9 mouse cellular contexts compared by ENCODE assay signal in genomic region chr5:67016450-67016849, GRCm38 (mm10).
DNase-seq lines count a peak whose midpoint lies in the region; ATAC-seq and TF ChIP-seq lines count a peak whose summit lies in the region.
"Had no signal": no experiment of that assay in that cellular context is flagged by ENCODE, and none has a peak within 500 bp of the region (broad histone marks: within the 10 kb centered on the region; RNA-seq: fewer than 3 reads in every experiment).

No protein-coding gene starts in this region.

- H3K27me3 ChIP-seq in kidney, embryonic 14.5 days (ENCODE audit: control insufficient read depth, insufficient read depth, low read length): no peaks in the 10 kb centered on the region
- H3K27me3 ChIP-seq in limb, embryonic 14.5 days (ENCODE audit: control insufficient read depth, insufficient read depth, low read length): no peaks in the 10 kb centered on the region
- H3K27me3 ChIP-seq in neural tube, embryonic 11.5 days (ENCODE audit: control insufficient read depth, insufficient read depth, low read length): no peaks in the 10 kb centered on the region
- H3K27me3 ChIP-seq: stomach, embryonic 15.5 days had no signal

- no peak for ATAC-seq in kidney, embryonic 14.5 days (ENCODE audit: low FRiP score, low TSS enrichment)
- peak; percentile 44; the same call in 1 of the 2 replicates for ATAC-seq in limb, embryonic 14.5 days (ENCODE audit: low FRiP score, low read depth)
- peak; percentile 53; the same call in 1 of the 2 replicates for ATAC-seq in neural tube, embryonic 11.5 days (ENCODE audit: insufficient read depth, low FRiP score, low TSS enrichment)

- H3K9ac ChIP-seq in kidney, embryonic 14.5 days (ENCODE audit: low read depth, low read length): no peak overlapping the region
- no peak overlapping the region for H3K9ac ChIP-seq in limb, embryonic 14.5 days (ENCODE audit: low read depth, low read length, severe bottlenecking)
- H3K9ac ChIP-seq in neural tube, embryonic 11.5 days (ENCODE audit: low read length): no peak overlapping the region
- H3K9ac ChIP-seq: stomach, embryonic 15.5 days had no signal

- no peaks in the 10 kb centered on the region for H3K9me3 ChIP-seq in kidney, embryonic 14.5 days (ENCODE audit: control insufficient read depth, low read length)
- no peaks in the 10 kb centered on the region for H3K9me3 ChIP-seq in limb, embryonic 14.5 days (ENCODE audit: control insufficient read depth, low read length)
- H3K9me3 ChIP-seq in neural tube, embryonic 11.5 days (ENCODE audit: control insufficient read depth, low read length): no peaks in the 10 kb centered on the region
- H3K9me3 ChIP-seq: stomach, embryonic 15.5 days had no signal

- H3K4me1 ChIP-seq in kidney, embryonic 14.5 days (ENCODE audit: control insufficient read depth, insufficient read depth, low read length): no peaks in the 10 kb centered on the region
- 0 out of 2 replicates have a peak, but pooled peaks cover 2% of the 10 kb centered on the region for H3K4me1 ChIP-seq in limb, embryonic 14.5 days (ENCODE audit: control insufficient read depth, insufficient read depth, low read length)
- no peaks in the 10 kb centered on the region for H3K4me1 ChIP-seq in neural tube, embryonic 11.5 days (ENCODE audit: control insufficient read depth, insufficient read depth, low read length)
- H3K4me1 ChIP-seq: stomach, embryonic 15.5 days had no signal

- H3K4me3 ChIP-seq in kidney, embryonic 14.5 days (ENCODE audit: low read length): no peak overlapping the region
- H3K4me3 ChIP-seq in limb, embryonic 14.5 days (replicated peaks; ENCODE audit: low read length): no peak overlapping the region
- no peak overlapping the region for H3K4me3 ChIP-seq in neural tube, embryonic 11.5 days (ENCODE audit: low read depth, low read length)
- H3K4me3 ChIP-seq: stomach, embryonic 15.5 days had no signal

- no peak overlapping the region for H3K4me2 ChIP-seq in kidney, embryonic 14.5 days (replicated peaks; ENCODE audit: low read depth, low read length)
- no peak overlapping the region for H3K4me2 ChIP-seq in limb, embryonic 14.5 days (replicated peaks; ENCODE audit: low read depth, low read length, severe bottlenecking)
- H3K4me2 ChIP-seq in neural tube, embryonic 11.5 days (ENCODE audit: low read depth): no peak overlapping the region
- H3K4me2 ChIP-seq: stomach, embryonic 15.5 days had no signal

- 11% methylated on average over 7 of the region's 7 CpGs for WGBS in kidney, embryonic 14.5 days
- WGBS in limb, embryonic 14.5 days: 8% methylated on average over 7 of the region's 7 CpGs
- 16% methylated on average over 7 of the region's 7 CpGs for WGBS in neural tube, embryonic 11.5 days

- peak; percentile 79 for DNase-seq in kidney, adult 18-20 months
- DNase-seq in cerebellum, postnatal 25 days: peak; percentile 89
- peak; percentile 78 to 80 for DNase-seq in frontal cortex, postnatal 36 days (ENCODE audit: low spot score in 2 of 2)
- DNase-seq in kidney, adult 9 months: peak; percentile 78
- peak; percentile 83 for DNase-seq in limb, embryonic 14.5 days (ENCODE audit: low spot score)
- DNase-seq in neural tube, embryonic 11.5 days (ENCODE audit: low spot score): peak; percentile 84
- peak; percentile 84 for DNase-seq in testis, postnatal 10 days (ENCODE audit: low spot score)

- H3K36me3 ChIP-seq in kidney, embryonic 14.5 days (ENCODE audit: control insufficient read depth, insufficient read depth, low read length): no peaks in the 10 kb centered on the region
- H3K36me3 ChIP-seq in limb, embryonic 14.5 days (ENCODE audit: control insufficient read depth, insufficient read depth, low read length): peaks cover 28% of the 10 kb centered on the region
- H3K36me3 ChIP-seq in neural tube, embryonic 11.5 days (ENCODE audit: control insufficient read depth, insufficient read depth, low read length): peaks cover 3% of the 10 kb centered on the region; the same call in 1 of the 2 replicates
- H3K36me3 ChIP-seq: stomach, embryonic 15.5 days had no signal

- no peak for TF ChIP-seq POLR2A in limb, embryonic 14.5 days (IDR thresholded peaks at IDR 0.05; ENCODE audit: borderline replicate concordance, extremely low read depth, insufficient read depth, insufficient read length)

- no peak overlapping the region for H3K27ac ChIP-seq in kidney, embryonic 14.5 days (ENCODE audit: low read depth, low read length)
- H3K27ac ChIP-seq in limb, embryonic 14.5 days (replicated peaks; ENCODE audit: low read depth, low read length): no peak overlapping the region
- H3K27ac ChIP-seq in neural tube, embryonic 11.5 days (ENCODE audit: low read depth, low read length): no peak overlapping the region
- H3K27ac ChIP-seq: stomach, embryonic 15.5 days had no signal
